Mouse (Mus musculus) forebrain, embryonic 16.5 days (tissue): ENCODE data around the gene Akap10. TPM values are rescaled to one million over a fixed set of nuclear protein-coding genes. Genes with fewer than 3 reads are reported as not detected.
A peak's percentile ranks its signal among the peaks of the same experiment; 100 is the strongest.
"Not testable (repeated sequence)": the region's sequence is repeated elsewhere in the genome, so short reads cannot be mapped to it uniquely, and the experiment has no call there.

Experiments used
- ATAC-seq: fragments of 200-750 bp; cut with Nextera tagmentation; 2 replicates; pipeline ENCODE4 v1.8.0; 2017; ENCODE audit warnings: mild to moderate bottlenecking, moderate library complexity
- H3K27ac ChIP-seq: fragments of 300-500 bp; sonication (generic); 2 replicates; pipeline ENCODE4 v1.5.1; 2014; ENCODE audit warnings: low read length, control low read depth
- H3K27me3 ChIP-seq: fragments of 300-500 bp; sonication (generic); replicated peaks from 2 replicates; pipeline ENCODE4 v1.6.1; 2014; ENCODE audit warnings: low read length; ENCODE audit not compliant: control insufficient read depth, insufficient read depth
- H3K36me3 ChIP-seq: fragments of 300-500 bp; sonication (generic); 2 replicates; pipeline ENCODE4 v1.6.1; 2014; ENCODE audit not compliant: control insufficient read depth, insufficient read depth
- H3K4me1 ChIP-seq: fragments of 300-500 bp; sonication (generic); replicated peaks from 2 replicates; pipeline ENCODE4 v1.6.1; 2014; ENCODE audit warnings: low read length; ENCODE audit not compliant: control insufficient read depth, insufficient read depth
- H3K4me2 ChIP-seq: fragments of 300-500 bp; sonication (generic); 2 replicates; pipeline ENCODE4 v1.6.1; 2014; ENCODE audit warnings: mild to moderate bottlenecking, low read length, control low read depth
- H3K4me3 ChIP-seq: fragments of 300-500 bp; sonication (generic); replicated peaks from 2 replicates; pipeline ENCODE4 v1.5.1; 2014; ENCODE audit warnings: mild to moderate bottlenecking, low read length, control low read depth
- H3K9ac ChIP-seq: fragments of 300-500 bp; sonication (generic); replicated peaks from 2 replicates; pipeline ENCODE4 v1.6.1; 2014; ENCODE audit warnings: low read depth, low read length, control low read depth
- H3K9me3 ChIP-seq: fragments of 300-500 bp; sonication (generic); 2 replicates; pipeline ENCODE4 v1.6.1; 2016; ENCODE audit warnings: low read length; ENCODE audit not compliant: control insufficient read depth
- WGBS: fragments of 180-500 bp; shearing (Covaris S2); extraction: QIAGEN DNeasy Blood & Tissue Kit; methylation state at CpG from one replicate; pipeline ENCODE4 v1.1.7; 2014; 5-methylcytosine and 5-hydroxymethylcytosine counted together
- polyA plus RNA-seq: library from polyadenylated mRNA; unstranded; fragments of >200 nt; fragmentation: Nextera tagmentation; extraction: Ambion mirVana; gene quantifications from 2 replicates; pipeline ENCODE4 v1.2.1, GENCODE M21; 2015

The Akap10 gene
- polyA plus RNA-seq, 1 experiment from 2014 or later = 15.0 TPM

- Histone ChIP-seq H3K4me3 (no peak overlapping the region), H3K27ac (no peak overlapping the region), H3K9ac (no peak overlapping the region), H3K27me3 (peaks cover 3% of the 10 kb centered on the region; the same call in 1 of the 2 replicates), H3K36me3 (no peaks in the 10 kb centered on the region), H3K9me3 (no peaks in the 10 kb centered on the region), H3K4me2 (no peak overlapping the region), H3K4me1 (no peaks in the 10 kb centered on the region)
- ATAC-seq = no peak
- 79% methylated on average over 6 of the region's 6 CpGs for WGBS
Observed at GRCm38 (mm10) chr11:61962684-61963083, 32.6 kb upstream of the Akap10 start.

GRCm38 (mm10) chr11:61960096-61960495, 30.0 kb upstream of the Akap10 start:
- Histone ChIP-seq H3K4me1 (0 out of 2 replicates have a peak, but pooled peaks cover 2% of the 10 kb centered on the region), H3K36me3 (no peaks in the 10 kb centered on the region), H3K27me3 (peaks cover 3% of the 10 kb centered on the region; the same call in 1 of the 2 replicates), H3K27ac (no peak overlapping the region), H3K9me3 (no peaks in the 10 kb centered on the region), H3K4me3 (no peak overlapping the region), H3K4me2 (no peak overlapping the region), H3K9ac (no peak overlapping the region)
- no peak for ATAC-seq
- 89% methylated on average over 2 of the region's 2 CpGs for WGBS

GRCm38 (mm10) chr11:61958706-61959105, 28.7 kb upstream of the Akap10 start:
- H3K4me1 ChIP-seq, H3K36me3 ChIP-seq, H3K27ac ChIP-seq, H3K9ac ChIP-seq, H3K4me3 ChIP-seq, H3K27me3 ChIP-seq, H3K9me3 ChIP-seq, ATAC-seq, H3K4me2 ChIP-seq: not testable (repeated sequence)
- WGBS = 62% methylated on average over 6 of the region's 6 CpGs

DNA sequence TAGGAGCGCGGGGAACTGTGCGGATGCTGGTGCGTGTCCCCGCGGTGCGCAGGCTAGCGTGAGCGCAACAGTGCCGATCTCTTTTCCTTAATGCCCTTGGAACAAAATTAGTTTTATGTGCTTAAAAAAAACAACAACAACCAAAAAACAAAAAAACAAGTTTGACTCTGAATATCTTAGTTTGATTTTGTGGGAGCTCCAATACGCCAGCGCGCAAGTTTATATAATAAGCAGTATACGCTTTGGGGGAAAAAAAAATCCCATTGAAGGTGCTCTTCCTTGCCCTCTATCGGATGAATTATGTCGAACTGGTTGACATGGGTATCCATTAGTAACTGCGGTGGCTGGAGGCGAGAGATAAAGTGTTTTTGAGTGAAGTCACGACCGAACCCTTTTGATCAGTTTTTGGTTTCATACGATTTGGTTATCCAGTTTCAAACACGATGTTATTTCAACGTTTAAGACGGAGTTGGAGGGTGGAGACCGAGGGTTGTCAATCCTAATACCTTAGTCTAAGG, 27.3 kb upstream of the Akap10 start:
- Histone ChIP-seq H3K9me3 (no peaks in the 10 kb centered on the region), H3K4me1 (0 out of 2 replicates have a peak, but pooled peaks cover 2% of the 10 kb centered on the region), H3K27ac (no peak overlapping the region), H3K4me3 (peak overlapping the region; percentile 74), H3K27me3 (peaks cover 3% of the 10 kb centered on the region; the same call in 1 of the 2 replicates), H3K36me3 (no peaks in the 10 kb centered on the region), H3K4me2 (peak overlapping the region; percentile 99), H3K9ac (peak overlapping the region; percentile 65)
- ATAC-seq = peak; percentile 60
- WGBS = 5% methylated on average over 25 of the region's 25 CpGs

- H3K27ac ChIP-seq = no peak within 1 kb of the TSS
- peak within 1 kb of the TSS; percentile 65 for H3K9ac ChIP-seq
- peaks cover 3% of the 10 kb centered on the region; the same call in 1 of the 2 replicates for H3K27me3 ChIP-seq
- H3K4me3 ChIP-seq = peak within 1 kb of the TSS; percentile 74
- peak; percentile 96 for ATAC-seq
- H3K4me1 ChIP-seq = 0 out of 2 replicates have a peak, but pooled peaks cover 2% of the 10 kb centered on the region
- WGBS = under 1% methylated on average over 57 of the region's 58 CpGs
- H3K4me2 ChIP-seq = peak within 1 kb of the TSS; percentile 99
- no peaks in the 10 kb centered on the region for H3K36me3 ChIP-seq
- no peaks in the 10 kb centered on the region for H3K9me3 ChIP-seq
Observed at GRCm38 (mm10) chr11:61956572-61957295, 26.7 kb upstream of the Akap10 start, which contains the start of gene Specc1. Gene Specc1 (plus strand): TSS chr11:61956763.

GRCm38 (mm10) chr11:61955951-61956350, 25.9 kb upstream of the Akap10 start:
- Histone ChIP-seq H3K9ac (no peak overlapping the region), H3K27me3 (peaks cover 3% of the 10 kb centered on the region; the same call in 1 of the 2 replicates), H3K9me3 (no peaks in the 10 kb centered on the region), H3K27ac (no peak overlapping the region), H3K4me3 (no peak overlapping the region), H3K36me3 (no peaks in the 10 kb centered on the region), H3K4me2 (no peak overlapping the region), H3K4me1 (0 out of 2 replicates have a peak, but pooled peaks cover 2% of the 10 kb centered on the region)
- no peak for ATAC-seq
- 86% methylated on average over 6 of the region's 6 CpGs for WGBS

DNA sequence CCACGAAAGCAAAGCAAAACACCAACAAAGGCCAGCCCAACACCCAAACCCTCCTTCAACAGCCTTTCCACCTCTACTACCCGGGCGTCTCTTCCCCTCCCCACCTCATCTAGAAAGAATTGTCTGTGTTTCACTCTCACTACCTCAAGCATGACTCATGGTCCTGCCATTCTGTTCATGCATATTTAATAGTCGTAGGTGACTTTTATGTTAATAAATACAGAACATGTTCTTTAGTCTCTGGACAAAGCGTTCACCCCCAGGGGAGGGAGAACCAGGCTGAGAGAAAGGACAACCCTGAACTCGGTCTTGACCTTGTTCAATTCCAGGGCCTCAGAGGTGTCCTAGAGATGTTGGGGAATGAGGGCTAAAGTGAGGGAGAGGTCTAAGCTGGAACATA, 25.1 kb upstream of the Akap10 start:
- Histone ChIP-seq H3K4me2 (no peak overlapping the region), H3K9ac (no peak overlapping the region), H3K4me3 (no peak overlapping the region), H3K36me3 (no peaks in the 10 kb centered on the region), H3K27me3 (peaks cover 3% of the 10 kb centered on the region; the same call in 1 of the 2 replicates), H3K27ac (no peak overlapping the region), H3K9me3 (no peaks in the 10 kb centered on the region), H3K4me1 (0 out of 2 replicates have a peak, but pooled peaks cover 2% of the 10 kb centered on the region)
- no peak for ATAC-seq
- WGBS = 75% methylated on average over 6 of the region's 6 CpGs

DNA sequence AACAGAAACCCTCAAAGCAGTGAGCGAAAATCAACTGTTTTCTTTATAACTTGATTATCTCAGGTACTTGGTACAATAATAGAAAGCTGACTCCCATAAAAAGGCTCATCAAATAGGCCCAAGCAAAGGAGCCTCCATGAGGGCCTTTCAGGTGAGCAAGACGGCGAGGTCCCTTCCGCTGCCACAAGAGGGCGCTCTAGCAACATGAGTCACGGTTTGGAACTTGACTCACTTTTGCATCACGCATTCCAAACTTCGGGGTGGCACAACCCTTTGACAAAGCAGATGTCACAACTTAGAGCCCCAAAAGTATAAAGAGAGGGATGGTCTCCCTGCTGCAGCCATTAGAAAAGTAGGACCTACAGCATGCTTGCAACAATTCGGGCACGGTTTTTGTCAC, 20.6 kb upstream of the Akap10 start:
- 0 out of 2 replicates have a peak, but pooled peaks cover 3% of the 10 kb centered on the region for H3K27me3 ChIP-seq
- no peak overlapping the region for H3K4me3 ChIP-seq
- H3K4me1 ChIP-seq = no peaks in the 10 kb centered on the region
- no peaks in the 10 kb centered on the region for H3K9me3 ChIP-seq
- no peaks in the 10 kb centered on the region for H3K36me3 ChIP-seq
- no peak overlapping the region for H3K9ac ChIP-seq
- H3K4me2 ChIP-seq = no peak overlapping the region
- H3K27ac ChIP-seq = no peak overlapping the region
- no peak for ATAC-seq
- 16% methylated on average over 10 of the region's 10 CpGs for WGBS

GRCm38 (mm10) chr11:61949315-61949714, 19.3 kb upstream of the Akap10 start:
- Histone ChIP-seq H3K9me3 (no peaks in the 10 kb centered on the region), H3K36me3 (no peaks in the 10 kb centered on the region), H3K4me1 (no peaks in the 10 kb centered on the region), H3K4me2 (no peak overlapping the region), H3K9ac (no peak overlapping the region), H3K4me3 (no peak overlapping the region), H3K27me3 (0 out of 2 replicates have a peak, but pooled peaks cover 3% of the 10 kb centered on the region), H3K27ac (no peak overlapping the region)
- WGBS = 4% methylated on average over 3 of the region's 3 CpGs
- no peak for ATAC-seq
